Mouse (Mus musculus): ENCODE measurements at regions not wholly inside any gene's neighbourhood (a gene's known extent, or its start where the extent isn't known, plus 50 kb on each side); places are given as distances from the start of the nearest gene placed in this dataset.

- DNase-seq (ENCODE audit: low spot score in 2 of 2) = no peak
Observed at GRCm38 (mm10) chr10:37279316-37279715, 140.6 kb upstream of the Marcks start.

GRCm38 (mm10) chr10:37275857-37276256 lies 137.1 kb upstream of the Marcks start:
- no peak for DNase-seq (ENCODE audit: low spot score in 2 of 2)

DNA sequence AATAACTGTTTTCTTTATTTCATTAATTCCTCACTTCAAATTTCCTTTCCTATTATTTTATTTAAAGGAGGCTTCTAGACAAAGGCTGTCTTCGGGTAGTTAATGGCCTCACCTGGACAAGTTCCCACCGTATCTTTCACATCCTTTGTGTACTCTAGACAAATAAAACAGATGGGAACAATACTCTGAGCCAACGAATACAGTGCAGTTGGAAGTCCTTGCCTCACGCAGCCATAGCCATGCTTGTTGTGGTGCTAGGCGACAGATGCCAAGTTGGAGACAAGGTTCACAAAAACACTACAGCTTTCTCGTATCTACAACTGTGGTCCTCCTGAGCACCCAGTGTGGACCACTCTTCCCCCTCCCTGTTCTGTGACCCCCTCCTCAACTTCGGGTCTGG lies 136.6 kb upstream of the Marcks start:
- no peak for DNase-seq (ENCODE audit: low spot score in 2 of 2)

GRCm38 (mm10) chr10:37271967-37272366 lies 133.2 kb upstream of the Marcks start:
- no peak for DNase-seq (ENCODE audit: low spot score in 2 of 2)

DNA sequence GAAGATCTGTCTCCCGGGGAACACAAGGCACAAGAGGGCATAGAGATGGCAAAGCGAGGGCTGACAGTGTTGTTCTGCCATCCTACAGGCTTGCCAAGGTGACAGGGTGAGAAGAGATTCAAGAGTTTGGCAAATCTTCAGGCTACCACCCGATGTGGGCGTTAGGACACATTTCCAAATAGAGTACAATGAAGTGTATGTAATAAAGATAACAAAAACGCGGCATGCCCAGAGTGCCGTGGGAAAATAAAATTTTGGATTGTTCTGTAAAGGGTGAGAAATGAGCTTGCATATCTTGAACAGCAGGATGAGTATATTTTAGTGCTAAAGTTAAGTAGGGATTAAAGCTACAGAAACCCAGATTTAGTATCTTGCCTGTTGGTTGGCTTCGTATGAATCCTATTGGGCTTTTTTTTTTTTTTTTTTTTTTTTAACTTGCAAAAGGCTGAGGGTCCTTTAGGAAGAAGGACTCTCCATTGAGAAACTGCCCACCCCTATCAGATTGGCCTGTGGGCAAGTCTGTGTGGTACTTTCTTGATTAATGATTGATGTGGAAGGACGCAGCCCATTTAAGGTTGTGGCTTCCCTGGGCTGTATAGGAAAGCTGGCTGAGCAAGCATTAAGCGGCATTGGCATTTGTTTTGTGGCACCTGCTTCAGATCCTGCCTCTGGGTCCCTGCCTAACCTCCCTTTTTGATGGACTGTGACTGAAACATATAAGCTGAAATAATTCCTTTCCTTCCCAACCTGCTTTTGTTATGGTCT lies 131.7 kb upstream of the Marcks start:
- no peak for DNase-seq (ENCODE audit: low spot score in 2 of 2)

- DNase-seq (ENCODE audit: low spot score in 2 of 2) = no peak
Observed at GRCm38 (mm10) chr10:37266909-37267308, 128.2 kb upstream of the Marcks start.

DNA sequence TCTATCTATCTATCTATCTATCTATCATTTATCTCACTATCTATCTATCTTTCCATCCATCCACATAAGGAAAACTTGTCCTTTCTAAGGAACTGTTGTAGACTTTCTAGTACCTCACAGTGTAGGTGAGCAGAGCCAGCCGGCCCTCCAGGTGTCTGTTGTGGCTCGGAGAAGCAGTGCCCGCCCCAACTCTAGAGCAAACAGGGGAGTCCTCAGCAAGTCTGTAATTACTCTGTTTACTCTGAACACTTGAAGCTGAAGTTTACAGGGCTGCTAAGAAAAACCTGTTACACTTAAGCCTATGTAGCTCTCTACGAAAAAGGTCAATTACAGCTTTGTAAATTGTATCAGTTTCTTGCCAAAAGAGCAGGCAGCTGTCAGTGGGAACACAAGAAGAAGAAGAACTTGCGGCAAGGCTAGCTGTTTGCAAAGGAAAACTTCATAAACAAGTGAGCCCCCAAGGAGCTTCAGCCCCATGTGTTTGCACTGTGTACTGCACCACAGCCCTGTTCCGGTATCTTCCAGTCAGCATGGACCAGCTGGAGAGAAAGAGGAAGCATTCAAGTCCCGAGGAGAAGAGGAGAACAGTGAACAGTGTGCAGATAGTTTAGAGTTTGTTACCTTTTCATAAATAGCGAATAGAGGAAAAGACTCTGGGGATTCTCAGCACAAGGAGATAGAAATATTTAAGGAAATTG lies 122.2 kb upstream of the Marcks start:
- DNase-seq (ENCODE audit: low spot score in 2 of 2) = peak; percentile 25 to 26

- DNase-seq (ENCODE audit: low spot score in 2 of 2) = no peak
Observed at GRCm38 (mm10) chr10:37259186-37259585, 120.5 kb upstream of the Marcks start.

- no peak for DNase-seq (ENCODE audit: low spot score in 2 of 2)
Observed at GRCm38 (mm10) chr10:37257544-37257943, 118.8 kb upstream of the Marcks start.

- DNase-seq (ENCODE audit: low spot score in 2 of 2) = no peak
Observed at GRCm38 (mm10) chr10:37250934-37251521, 112.3 kb upstream of the Marcks start.

GRCm38 (mm10) chr10:37250157-37250556 lies 111.4 kb upstream of the Marcks start:
- no peak for DNase-seq (ENCODE audit: low spot score in 2 of 2)

DNA sequence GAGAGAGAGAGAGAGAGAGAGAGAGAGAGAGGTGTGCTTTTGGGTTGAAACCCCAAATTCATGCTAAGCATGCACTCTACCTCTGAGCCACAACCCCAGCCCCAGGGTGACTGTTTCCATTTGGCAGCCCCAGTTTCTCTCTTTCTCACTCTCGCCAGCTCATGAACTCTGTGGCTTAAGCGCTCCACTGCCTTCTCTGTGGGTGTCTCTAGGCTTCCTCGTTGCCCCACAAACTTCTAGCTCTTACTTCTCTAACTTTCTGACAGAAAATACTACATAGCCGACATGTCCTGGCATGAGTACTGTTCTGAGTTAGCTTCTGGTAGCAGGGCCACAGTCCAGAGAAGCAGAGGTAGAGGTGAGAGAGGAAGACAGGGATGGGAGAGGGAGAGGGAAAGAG lies 110.8 kb upstream of the Marcks start:
- DNase-seq (ENCODE audit: low spot score in 2 of 2) = no peak

- no peak for DNase-seq (ENCODE audit: low spot score in 2 of 2)
Observed at GRCm38 (mm10) chr10:37247121-37247520, 108.4 kb upstream of the Marcks start.

DNA sequence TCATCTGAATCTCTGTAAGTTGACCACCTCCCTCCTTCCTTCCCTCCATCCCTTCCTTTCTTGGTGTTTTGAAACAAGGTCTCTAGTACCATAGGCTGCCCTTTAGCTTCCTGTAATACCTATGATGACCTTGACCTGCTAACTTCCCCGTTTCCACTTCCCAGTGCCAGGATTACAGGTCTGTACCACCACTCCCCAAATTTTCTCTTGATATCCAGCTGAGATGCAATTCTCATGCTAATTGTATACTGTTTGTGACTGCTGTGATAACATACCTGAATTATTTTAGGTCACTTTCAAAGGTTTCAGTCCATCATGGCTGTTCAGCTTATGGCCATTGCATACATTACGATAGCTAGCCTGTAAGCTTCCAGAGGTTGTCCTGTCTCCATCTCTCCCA lies 104.4 kb upstream of the Marcks start:
- DNase-seq (ENCODE audit: low spot score in 2 of 2) = no peak

DNA sequence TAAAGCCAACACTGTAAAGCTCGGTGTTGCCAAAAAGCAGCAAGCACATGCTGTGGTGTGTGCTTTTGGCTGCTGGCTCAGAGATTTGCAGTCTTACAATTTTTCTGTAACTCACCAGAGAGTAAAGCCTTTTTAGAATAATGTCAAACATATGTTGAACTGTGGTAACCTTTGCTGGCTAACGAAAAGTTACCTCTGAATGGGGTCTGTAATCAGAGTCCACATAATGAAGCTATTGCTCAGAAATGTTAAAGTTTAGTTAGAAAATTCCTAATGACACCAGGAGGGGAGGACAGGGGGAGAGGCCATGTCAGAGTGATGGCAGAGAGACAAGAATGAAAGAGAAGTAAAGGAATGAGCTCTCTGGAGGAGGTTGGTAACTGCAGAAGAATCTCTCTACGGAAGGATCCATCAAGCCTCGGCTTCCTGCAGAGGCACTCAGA lies 103.1 kb upstream of the Marcks start:
- no peak for DNase-seq (ENCODE audit: low spot score in 2 of 2)

DNA sequence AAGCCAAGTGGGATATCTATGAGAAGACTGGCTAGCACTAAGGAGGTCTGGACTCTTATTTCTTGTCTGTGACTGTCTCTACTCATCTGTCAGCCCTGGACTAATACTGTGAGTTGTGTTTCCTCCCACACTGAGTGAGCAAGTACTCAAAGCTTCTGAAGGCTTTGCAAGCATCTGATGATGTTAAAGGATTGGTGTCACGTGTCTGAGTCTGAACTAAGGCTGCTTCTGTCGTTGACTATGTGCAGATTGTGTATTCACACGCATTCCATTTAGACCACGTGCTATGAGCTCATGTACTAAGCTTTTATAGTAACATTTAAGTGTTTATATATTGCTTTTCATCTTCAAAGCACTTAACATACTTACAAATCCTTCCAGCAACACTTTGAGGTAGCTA lies 101.9 kb upstream of the Marcks start:
- DNase-seq (ENCODE audit: low spot score in 2 of 2) = no peak

- DNase-seq (ENCODE audit: low spot score in 2 of 2) = no peak
Observed at GRCm38 (mm10) chr10:37240201-37240600, 101.5 kb upstream of the Marcks start.

DNA sequence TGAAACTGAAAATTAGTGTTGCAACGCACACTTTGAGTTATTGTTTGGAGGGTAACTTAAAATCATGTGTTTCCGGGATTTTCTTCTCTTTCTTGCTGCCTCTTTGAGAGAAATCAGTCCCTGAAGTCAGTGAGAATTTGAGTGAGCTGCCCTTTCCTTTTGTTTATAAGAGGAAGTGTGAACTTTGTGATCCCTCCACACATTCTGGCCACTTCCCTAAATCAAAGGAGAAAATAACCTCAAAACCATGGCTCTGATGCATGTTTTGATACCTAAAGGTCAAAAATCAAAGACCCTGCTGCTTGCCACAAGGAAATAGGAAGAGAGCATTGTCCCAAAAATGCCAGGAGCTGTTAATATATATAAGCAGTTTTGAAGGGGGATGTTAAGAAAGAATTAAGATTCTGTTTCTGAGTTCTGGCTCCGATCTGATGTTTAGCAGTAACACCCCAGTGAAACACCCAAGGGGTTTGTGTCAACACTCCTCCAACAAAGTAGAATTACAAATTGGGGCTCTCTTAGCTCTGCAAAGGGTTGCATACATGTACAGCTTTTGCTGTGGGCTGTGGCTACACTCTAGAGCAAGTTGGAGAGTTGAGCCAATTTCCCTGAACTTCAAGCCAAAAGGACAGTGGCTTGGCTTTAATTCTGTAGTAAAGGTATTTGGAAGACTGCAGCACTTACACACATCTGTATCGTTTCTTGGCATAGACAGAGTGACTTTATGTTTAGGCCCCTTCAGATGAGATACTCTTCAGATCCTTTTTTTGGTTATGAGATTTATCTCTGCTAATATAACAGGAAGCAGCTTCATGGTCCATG lies 97.5 kb upstream of the Marcks start:
- no peak for DNase-seq (ENCODE audit: low spot score in 2 of 2)

DNA sequence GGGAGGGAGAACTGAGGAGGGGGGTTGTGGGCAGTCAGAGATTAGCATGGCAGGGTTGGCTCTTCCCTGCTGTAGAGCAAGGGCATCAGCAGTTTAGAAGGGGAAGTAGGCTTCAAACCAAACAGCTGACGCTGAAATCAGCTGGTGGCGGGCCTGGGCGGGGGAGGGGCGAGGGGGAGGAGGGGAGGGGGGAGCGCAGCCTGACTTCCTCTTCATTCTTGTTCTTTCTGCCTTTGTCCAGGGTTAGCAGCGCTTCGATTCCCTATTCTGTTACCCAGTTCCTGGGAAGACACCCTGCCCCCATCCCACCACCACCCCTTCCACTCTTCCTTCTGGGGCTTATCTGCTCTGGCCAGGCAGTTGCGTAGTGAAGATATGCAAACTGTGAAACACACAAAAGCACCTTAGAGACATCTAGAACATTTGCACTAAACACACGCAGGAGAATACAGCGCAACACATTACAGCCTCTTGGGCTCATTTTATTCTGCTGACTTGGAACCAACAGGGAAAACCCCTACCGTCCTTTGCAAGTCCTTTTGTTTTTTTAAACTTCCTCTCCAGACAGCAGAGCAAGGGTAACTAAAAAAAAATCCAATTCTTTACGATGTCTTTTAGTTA lies 93.3 kb upstream of the Marcks start:
- peak; percentile 27 to 33 for DNase-seq (ENCODE audit: low spot score in 2 of 2)

GRCm38 (mm10) chr10:37231159-37231558 lies 92.4 kb upstream of the Marcks start:
- DNase-seq (ENCODE audit: low spot score in 2 of 2) = no peak

DNA sequence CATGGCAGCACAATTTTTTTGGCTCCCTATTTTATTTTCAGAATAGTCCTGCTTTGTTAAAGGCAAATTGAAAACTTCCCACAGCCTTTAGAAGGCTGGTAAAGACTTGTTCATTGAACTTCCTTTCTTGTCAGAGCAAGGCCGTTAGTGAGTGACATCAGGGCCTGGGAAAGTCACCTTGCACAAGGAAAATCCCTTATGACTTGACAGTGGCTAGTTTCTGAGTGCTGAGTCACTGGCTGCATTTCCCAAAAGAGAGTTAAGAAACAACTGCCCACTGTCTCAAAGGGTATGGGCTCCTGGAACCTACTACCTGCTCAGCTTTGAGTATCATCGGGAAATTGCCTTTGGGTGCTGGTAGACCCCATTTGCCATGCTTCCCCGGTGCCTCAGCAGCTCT lies 89.2 kb upstream of the Marcks start:
- no peak for DNase-seq (ENCODE audit: low spot score in 2 of 2)

DNA sequence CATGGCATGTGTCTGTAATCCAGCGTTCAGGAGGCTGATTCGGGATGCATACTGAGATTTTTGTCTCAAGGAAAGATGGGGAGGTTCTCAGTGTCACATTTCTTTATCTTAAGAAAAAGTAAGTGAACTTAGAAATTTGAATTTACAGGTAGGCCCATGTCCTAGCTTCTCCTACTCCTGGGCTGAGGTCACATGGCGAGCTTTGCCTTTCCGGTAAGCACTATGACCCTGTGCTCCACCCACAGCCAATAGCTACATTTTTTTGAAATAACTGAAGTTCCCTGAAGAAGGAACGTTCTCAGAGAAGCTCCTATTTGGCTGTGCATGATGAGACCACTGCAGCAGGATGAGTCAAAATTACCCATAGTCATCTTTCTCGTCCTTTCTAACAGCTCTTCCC lies 83.0 kb upstream of the Marcks start:
- no peak for DNase-seq (ENCODE audit: low spot score in 2 of 2)

All from frontal cortex, postnatal 10 days (tissue).